8 mouse cellular contexts compared by ENCODE assay signal in the genomic region with DNA sequence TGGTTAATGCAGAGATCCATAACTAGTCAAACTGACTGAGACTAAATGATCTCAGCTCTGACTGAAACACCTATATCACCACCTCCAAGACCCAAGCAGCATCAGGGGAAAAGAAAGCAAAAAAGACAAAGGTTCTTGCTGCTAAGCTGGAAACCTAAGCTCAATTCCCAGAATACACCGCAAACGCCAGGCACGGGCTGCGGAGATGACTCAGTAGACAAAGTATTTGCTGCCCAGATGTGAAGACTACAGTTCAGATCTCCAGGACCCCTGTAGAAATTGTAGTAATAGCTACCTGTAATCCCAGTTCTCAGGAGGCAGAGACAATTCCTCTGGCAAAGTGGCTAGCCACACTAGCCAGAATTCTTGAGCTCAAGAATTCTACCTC. TPM values are rescaled to one million over a fixed set of nuclear protein-coding genes. Genes with fewer than 3 reads are reported as not detected.
A peak's percentile ranks its signal among the peaks of the same experiment; 100 is the strongest.
DNase-seq lines count a peak whose midpoint lies in the region; ATAC-seq and TF ChIP-seq lines count a peak whose summit lies in the region.

No protein-coding gene starts in this region.

- H3K27me3 ChIP-seq in kidney, postnatal 0 days (ENCODE audit: insufficient read depth, low read length), result no peaks in the 10 kb centered on the region
- no peaks in the 10 kb centered on the region for H3K27me3 ChIP-seq in hindbrain, embryonic 13.5 days
- no peaks in the 10 kb centered on the region for H3K27me3 ChIP-seq in midbrain, postnatal 0 days (ENCODE audit: insufficient read depth, low read length)

- H3K9ac ChIP-seq in kidney, postnatal 0 days (ENCODE audit: low read depth, low read length), result no peak overlapping the region
- no peak overlapping the region for H3K9ac ChIP-seq in hindbrain, embryonic 13.5 days
- no peak overlapping the region for H3K9ac ChIP-seq in midbrain, postnatal 0 days (replicated peaks; ENCODE audit: low read length, poor library complexity, severe bottlenecking)

- H3K4me1 ChIP-seq in kidney, postnatal 0 days (replicated peaks; ENCODE audit: insufficient read depth, low read length), result no peaks in the 10 kb centered on the region
- peaks cover 35% of the 10 kb centered on the region for H3K4me1 ChIP-seq in hindbrain, embryonic 13.5 days (replicated peaks)
- peaks cover 5% of the 10 kb centered on the region; the same call in 1 of the 2 replicates for H3K4me1 ChIP-seq in midbrain, postnatal 0 days (ENCODE audit: insufficient read depth, low read length)

- no peaks in the 10 kb centered on the region for H3K9me3 ChIP-seq in kidney, postnatal 0 days (replicated peaks; ENCODE audit: low read length)
- no peaks in the 10 kb centered on the region for H3K9me3 ChIP-seq in hindbrain, embryonic 13.5 days
- H3K9me3 ChIP-seq in midbrain, postnatal 0 days (ENCODE audit: low read length), result no peaks in the 10 kb centered on the region

- peak; percentile 35 for DNase-seq in cerebellum, adult 9-10 months
- DNase-seq in cerebellum, postnatal 25 days, result no peak
- DNase-seq in kidney, postnatal 0 days (ENCODE audit: low spot score), result no peak
- no peak for DNase-seq in kidney, adult 9 months
- no peak for DNase-seq in midbrain, postnatal 0 days (ENCODE audit: low spot score)
- no peak for DNase-seq in cerebellum, adult 9-11 months
- DNase-seq in left cerebral cortex, adult 2 months (ENCODE audit: extremely low spot score in 1 of 2, low spot score in 2 of 2), result no peak

- H3K4me3 ChIP-seq in kidney, postnatal 0 days (replicated peaks; ENCODE audit: low read depth, low read length), result no peak overlapping the region
- peak overlapping the region; percentile 93; the same call in 1 of the 2 replicates for H3K4me3 ChIP-seq in hindbrain, embryonic 13.5 days
- peak overlapping the region; percentile 91; the same call in 1 of the 2 replicates for H3K4me3 ChIP-seq in midbrain, postnatal 0 days (ENCODE audit: low read depth, low read length)
- H3K4me3 ChIP-seq in left cerebral cortex, adult 2 months, result no peak overlapping the region; the same call in 1 of the 2 replicates

- WGBS in kidney, postnatal 0 days, result 85% methylated on average over 4 of the region's 4 CpGs
- 94% methylated on average over 4 of the region's 4 CpGs for WGBS in hindbrain, embryonic 13.5 days
- WGBS in midbrain, postnatal 0 days, result 86% methylated on average over 4 of the region's 4 CpGs

- intact Hi-C loops in left cerebral cortex, adult 2 months (cut with DNase I), result no loop called here

- ATAC-seq in kidney, postnatal 0 days (replicated peaks; ENCODE audit: low FRiP score, low read depth), result no peak
- no peak for ATAC-seq in hindbrain, embryonic 13.5 days (ENCODE audit: low FRiP score)
- no peak for ATAC-seq in midbrain, postnatal 0 days (ENCODE audit: low FRiP score)

- peak overlapping the region; percentile 89; the same call in 1 of the 2 replicates for H3K4me2 ChIP-seq in kidney, postnatal 0 days (ENCODE audit: low read length)
- peak overlapping the region; percentile 72 for H3K4me2 ChIP-seq in hindbrain, embryonic 13.5 days
- peak overlapping the region; percentile 73; the same call in 1 of the 2 replicates for H3K4me2 ChIP-seq in midbrain, postnatal 0 days (ENCODE audit: low read depth, low read length, poor library complexity, severe bottlenecking)

- no peak for TF ChIP-seq CTCF in kidney, postnatal 0 days (IDR thresholded peaks at IDR 0.05; ENCODE audit: low read depth)
- TF ChIP-seq CTCF in midbrain, postnatal 0 days (IDR thresholded peaks at IDR 0.05), result no peak
- no peak for TF ChIP-seq CTCF in left cerebral cortex, adult 2 months (IDR thresholded peaks at IDR 0.05)

- H3K36me3 ChIP-seq in kidney, postnatal 0 days (ENCODE audit: insufficient read depth, low read length), result no peaks in the 10 kb centered on the region
- no peaks in the 10 kb centered on the region for H3K36me3 ChIP-seq in hindbrain, embryonic 13.5 days
- H3K36me3 ChIP-seq in midbrain, postnatal 0 days (ENCODE audit: insufficient read depth, low read length), result no peaks in the 10 kb centered on the region

- no peak overlapping the region for H3K27ac ChIP-seq in kidney, postnatal 0 days
- no peak overlapping the region for H3K27ac ChIP-seq in hindbrain, embryonic 13.5 days
- no peak overlapping the region for H3K27ac ChIP-seq in midbrain, postnatal 0 days (ENCODE audit: low read depth, low read length)
- no peak overlapping the region for H3K27ac ChIP-seq in left cerebral cortex, adult 2 months

RNA-seq across cellular contexts. Expression of a gene that starts 0.3 kb away (rescaled TPM):
- polyA plus RNA-seq in kidney, postnatal 0 days (2015; fragmentation: Nextera tagmentation; extraction: Ambion mirVana), result 41.2 and 42.7 TPM in 2 replicates
- polyA plus RNA-seq in hindbrain, embryonic 13.5 days (2015; fragmentation: Nextera tagmentation; extraction: Ambion mirVana), result 44.6 and 45.3 TPM in 2 replicates
- 48.3 and 50.6 TPM in 2 replicates for total RNA-seq in midbrain, postnatal 0 days (2014; rRNA removed)
- 22.1 and 23.8 TPM in 2 replicates for polyA plus RNA-seq in midbrain, postnatal 0 days (2015; fragmentation: Nextera tagmentation; extraction: Ambion mirVana)
- total RNA-seq in left cerebral cortex, adult 2 months (2021), result 10 to 100 TPM; 48.6 to 50.7 TPM

RNA-seq across cellular contexts. Expression of a gene that starts 29.7 kb away (rescaled TPM):
- 13.3 and 14.1 TPM in 2 replicates for polyA plus RNA-seq in kidney, postnatal 0 days (2015; fragmentation: Nextera tagmentation; extraction: Ambion mirVana)
- 1.3 and 1.4 TPM in 2 replicates for polyA plus RNA-seq in hindbrain, embryonic 13.5 days (2015; fragmentation: Nextera tagmentation; extraction: Ambion mirVana)
- 0.66 and 1.0 TPM in 2 replicates for total RNA-seq in midbrain, postnatal 0 days (2014; rRNA removed)
- 2.3 and 2.4 TPM in 2 replicates for polyA plus RNA-seq in midbrain, postnatal 0 days (2015; fragmentation: Nextera tagmentation; extraction: Ambion mirVana)
- under 1 TPM; 0.40 to 0.50 TPM for total RNA-seq in left cerebral cortex, adult 2 months (2021)

Comparison
In these comparisons a context has a peak if more than half of its experiments do, and no peak if none do; other contexts are left out.
1. H3K4me3 ChIP-seq: peak in hindbrain, embryonic 13.5 days (single experiment) and midbrain, postnatal 0 days (single experiment); none in kidney, postnatal 0 days (single experiment) and left cerebral cortex, adult 2 months (single experiment).
2. Peak in every context shown above with its lines, with median percentiles within 50 percentile points of each other: H3K4me2 ChIP-seq.